Mouse (Mus musculus) lung, postnatal 14 days (tissue): ENCODE measurements around the gene Panx1.
A peak's percentile ranks its signal among the peaks of the same experiment; 100 is the strongest.

Experiments used
- DNase-seq: peaks from one replicate; pipeline ENCODE4 v3.0.0; 2021

Panx1 gene

DNA sequence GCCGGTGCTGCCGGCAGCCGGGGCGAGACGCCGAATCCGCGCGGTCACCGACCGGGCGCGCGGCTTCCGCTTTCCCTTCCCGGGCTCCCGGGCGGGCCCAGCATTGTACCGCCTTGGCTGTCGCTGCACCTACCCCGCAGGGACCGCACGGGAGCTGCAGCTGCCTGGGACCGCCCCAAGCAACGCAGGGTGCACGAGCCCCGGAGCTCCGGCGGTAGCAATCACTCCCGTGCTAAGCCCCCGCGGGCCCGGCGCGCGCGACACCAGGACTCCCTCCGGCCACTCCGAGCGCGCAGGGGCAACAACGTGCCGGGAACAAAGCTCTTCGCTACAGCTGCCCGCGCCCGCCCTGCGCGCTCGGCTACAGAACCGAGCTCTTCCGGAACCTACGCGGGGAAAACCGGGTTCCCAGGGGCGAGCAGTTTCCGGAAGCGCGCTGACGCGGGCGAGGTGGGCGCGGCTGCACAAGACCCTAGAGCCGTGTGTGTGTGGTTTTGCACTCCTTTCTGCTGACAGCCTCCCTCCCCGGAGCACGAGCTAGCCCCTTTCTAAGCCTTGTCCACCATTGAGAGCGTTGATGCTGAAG lies at the start of gene Panx1:
Gene Panx1 (minus strand): TSS at position 395 of the 586 bp plus-strand sequence.
- DNase-seq, result peak; percentile 69

DNA sequence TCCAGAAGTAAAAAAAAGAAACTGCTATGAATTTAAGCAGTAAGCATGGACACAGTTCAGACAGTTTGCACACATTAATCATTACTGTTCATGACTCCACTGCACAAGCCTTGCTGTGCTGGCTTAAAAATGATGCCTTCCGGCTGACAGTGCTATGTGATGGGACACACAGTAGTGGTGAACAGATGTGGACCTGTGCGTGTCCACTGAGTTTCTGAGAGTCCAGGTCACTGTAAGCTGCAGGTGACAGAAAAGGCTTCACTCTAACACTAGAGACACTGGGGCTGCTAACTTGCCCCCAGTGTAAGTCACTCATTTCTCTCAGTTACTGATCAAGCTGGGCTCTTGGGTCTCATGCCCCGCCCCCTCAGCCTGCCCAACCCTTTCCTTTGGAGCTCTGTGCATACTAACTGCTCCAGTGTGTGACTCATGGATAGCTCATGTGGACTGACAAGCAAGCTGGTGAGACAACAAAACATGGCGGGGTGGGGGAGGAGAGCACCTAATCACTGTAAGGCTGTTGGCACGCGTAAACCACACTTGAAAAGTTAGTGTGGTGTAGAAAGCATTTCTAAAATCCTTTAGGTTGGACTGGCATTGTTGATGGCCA lies 23.5 kb upstream of the Panx1 start:
- no peak for DNase-seq

DNA sequence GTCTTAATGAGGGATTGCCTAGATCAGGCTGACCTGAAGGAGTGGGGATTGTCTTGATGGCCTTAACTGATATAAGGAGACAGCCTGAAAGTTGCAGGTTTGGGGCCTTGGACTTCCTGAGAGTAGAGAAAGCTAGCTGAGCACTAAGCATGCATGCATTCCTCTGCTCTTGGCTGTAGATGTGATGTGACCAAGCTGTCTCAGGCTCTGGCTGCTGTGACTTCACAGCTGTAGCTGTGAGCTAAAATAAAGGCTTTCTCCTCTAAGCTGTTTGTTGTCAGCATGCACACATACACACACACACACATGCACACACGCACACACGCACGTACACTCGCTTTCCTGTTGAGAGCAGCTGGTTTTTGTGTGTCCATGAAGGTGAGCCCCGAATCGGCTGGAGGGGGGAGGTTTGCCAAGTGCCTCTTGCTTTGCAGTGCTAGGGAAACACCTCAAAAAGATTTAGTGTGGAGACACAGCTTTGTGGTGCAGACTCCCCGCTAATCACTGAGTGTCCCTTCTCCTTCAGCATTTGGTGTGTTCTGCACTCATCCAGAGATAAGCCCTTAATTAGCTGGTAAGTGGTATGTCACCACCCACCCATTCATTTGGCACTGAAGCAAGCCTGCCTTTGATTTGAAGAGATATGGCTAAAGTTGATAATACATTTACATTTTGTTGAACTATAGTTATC lies 22.9 kb upstream of the Panx1 start:
- DNase-seq, result no peak

DNA sequence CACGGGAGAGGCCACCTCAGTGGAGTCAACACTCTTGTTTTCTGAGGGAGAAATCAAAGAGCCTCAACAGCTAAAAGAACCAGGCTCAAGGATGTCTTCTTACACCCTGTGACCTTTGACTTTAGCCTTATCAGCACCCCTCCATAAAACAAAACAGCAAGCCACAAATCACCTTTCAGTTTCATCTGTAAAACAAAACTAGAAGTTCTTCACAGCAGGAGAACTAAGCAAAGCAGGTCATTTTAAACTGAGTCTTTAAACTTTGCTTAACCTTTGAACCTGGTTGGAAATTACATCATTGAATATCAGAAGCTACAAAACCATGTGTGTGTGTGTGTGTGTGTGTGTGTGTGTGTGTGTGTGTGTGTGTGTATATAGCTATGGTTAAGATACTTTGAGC lies 18.9 kb upstream of the Panx1 start:
- no peak for DNase-seq

DNA sequence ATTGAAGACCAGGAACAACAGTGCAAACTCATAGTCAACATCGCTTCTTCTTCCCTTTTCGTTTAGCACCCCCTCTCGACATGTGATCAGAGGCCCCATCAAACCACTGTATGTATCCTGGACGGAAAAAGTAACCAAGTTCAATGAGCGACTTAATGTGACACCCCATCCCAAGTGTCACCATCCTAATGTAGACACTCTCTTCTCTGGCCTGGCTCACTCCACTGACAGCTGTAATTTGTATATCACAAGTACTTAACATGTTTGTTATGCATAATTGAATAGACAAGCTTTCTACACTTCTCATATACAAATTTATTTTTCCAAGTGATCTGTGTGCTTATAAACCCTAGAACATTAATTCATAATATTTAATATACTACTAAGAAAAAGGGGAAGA lies 15.6 kb upstream of the Panx1 start:
- DNase-seq, result no peak

DNA sequence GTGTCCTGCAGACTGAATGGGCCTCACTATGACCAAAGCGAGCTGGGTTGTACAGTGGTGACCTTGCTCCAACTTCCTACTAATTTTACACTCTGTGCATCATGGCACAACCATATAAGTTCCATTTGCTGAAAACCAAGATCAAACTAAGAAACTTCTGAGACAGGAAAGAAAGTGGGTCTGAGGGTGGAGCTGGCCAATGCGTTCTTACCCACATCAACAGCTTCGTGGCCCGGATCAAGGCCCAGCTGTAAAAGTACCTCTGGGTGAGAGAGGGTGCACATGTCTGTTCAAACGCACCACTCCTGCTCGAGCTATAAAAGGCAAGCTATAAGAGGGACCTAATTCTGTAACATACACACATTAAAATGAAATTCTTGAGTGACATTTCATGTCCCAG lies 14.7 kb upstream of the Panx1 start:
- DNase-seq, result no peak

DNA sequence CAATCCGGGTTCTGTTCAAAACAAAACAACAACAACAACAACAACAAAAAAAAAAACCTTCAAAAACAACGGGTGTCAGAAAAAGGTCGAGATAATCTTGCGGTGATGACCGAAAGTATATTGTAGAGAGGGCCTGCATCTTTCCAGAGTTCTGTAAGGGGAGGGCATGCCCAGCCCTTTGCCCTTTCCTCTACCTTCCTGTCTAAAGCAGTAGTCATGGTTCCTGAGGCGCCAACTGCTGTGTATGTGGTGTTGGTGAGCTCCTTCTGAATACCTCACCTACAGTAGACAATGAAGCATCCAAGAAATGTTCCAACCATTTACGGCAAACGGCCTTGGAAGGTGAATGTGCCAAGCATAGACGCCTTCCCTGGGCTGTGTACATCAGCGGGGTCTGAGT lies 462 bp upstream of the Panx1 start:
- no peak for DNase-seq

DNA sequence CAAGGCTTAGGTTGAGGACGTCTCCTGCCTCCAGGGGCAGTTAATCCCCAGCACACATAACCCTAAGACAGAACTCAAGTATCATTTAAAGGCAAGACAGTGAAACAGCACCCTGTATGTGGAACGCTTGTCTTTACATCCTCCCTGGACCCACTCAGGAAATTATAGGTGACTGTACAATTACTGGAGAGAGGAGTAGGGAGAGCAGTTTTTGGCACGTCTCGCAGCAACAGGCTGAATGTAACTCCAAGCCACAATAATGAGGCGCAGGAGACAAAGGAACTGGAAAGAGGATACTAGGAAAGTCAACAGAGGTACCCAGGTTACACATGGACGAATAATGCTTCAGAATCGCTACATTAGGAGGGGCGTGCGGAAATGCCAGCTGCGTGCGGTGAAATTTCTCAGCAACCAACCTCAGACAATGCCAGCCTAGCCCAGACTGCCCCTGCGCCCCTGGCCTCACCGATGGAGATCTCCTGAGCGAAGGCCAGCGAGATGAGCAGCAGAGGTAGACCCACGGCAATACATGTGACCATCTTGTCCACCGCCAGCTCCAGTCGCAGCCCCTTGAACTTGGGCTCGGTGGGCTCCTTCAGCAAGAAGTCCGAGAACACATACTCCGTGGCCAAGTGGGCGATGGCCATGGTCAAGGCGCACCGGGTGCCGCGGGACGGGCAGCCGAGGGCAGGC lies 741 bp downstream of the Panx1 start:
- DNase-seq, result no peak

DNA sequence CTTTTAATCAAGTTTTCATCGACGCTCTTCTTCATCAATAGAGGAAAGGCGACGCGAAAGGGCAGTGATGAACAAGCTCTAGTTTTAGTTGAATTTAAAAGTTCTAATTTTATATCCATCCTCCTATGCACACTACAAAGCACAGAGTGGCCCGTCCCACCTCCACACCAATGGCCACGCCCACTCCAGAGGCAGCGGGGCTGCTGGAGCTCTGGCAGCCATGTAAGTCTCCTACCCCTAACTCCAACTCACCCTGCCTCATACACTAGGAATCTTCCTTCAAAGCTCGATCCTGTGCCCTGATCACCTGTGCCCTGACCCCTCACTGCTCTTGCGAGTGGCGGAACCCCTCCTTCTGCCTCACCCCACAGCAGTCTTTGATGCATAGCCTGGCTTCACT lies 3.7 kb downstream of the Panx1 start:
- DNase-seq, result no peak

DNA sequence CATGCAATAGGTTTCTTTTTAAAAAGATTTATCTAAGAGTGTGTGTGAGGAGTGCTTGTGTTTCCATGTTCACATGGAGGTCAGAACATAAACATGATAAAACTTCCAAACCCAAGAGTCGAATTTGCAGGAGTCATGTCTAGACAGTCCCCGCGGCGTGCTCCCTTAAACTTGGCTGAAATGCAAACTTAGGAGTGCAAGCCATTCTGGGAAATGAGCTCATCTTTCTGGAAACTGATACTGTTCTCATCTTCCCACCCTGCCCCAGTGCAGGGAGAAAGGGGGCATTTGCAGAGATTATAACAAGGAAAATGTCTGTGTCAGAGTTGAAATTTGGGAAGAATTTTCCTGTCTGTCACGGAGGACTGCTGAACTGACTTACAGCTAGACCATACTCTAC lies 5.4 kb downstream of the Panx1 start:
- no peak for DNase-seq

DNA sequence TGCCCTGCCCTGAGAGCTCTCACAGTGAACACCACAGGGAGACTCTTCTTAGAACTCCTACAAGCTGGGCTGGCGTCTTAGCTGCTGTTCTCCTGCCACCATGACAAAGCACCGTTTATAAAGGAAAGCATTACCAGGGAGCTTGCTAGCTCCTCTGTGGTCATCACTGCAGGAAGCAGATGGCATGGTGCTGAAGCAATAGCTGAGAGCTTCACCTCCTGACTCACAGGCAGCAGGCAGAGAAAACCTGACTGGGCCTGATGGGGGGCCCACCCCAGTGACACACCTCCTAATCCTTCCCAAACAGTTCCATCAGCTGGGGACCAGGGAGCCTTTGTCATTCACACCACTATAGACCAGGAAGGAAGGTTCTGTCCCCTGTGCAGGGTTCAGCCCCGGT lies 7.6 kb downstream of the Panx1 start:
- no peak for DNase-seq

DNA sequence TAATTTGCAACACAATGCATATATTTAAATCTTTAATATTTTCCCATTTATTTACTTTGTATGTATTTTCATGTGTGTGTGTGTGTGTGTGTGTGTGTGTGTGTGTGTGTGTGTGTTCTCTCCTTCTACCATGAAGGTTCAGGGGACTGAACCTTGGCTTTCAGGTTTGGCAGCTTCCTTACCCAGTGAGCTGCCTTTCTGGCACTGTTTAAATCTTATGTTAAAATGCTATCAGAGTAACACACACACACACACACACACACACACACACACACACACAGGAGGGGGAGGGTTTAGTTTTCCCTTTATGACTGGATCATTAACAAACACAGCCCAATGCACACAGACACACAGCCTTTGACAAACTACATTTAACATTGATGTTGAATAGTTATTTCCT lies 8.0 kb downstream of the Panx1 start:
- DNase-seq, result no peak

DNA sequence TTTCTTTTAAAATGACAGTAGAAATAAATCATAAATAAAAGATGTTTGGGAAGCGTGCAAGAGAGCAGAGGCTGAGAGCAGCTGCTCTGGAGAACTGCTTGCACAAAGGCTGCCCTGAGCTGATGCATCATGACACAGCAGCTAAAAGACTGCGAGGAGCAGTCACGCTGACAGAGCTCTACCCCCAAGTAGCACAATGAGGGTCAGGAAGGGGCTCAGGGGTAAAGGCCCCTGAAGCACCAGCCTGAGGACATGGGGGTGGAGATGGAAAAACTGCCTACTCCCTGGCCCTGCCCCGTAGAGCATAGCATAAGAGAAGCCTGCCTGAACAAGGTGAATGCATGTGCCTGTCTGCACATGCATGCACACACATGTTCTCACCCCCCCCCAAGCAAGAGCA lies 8.5 kb downstream of the Panx1 start:
- no peak for DNase-seq

DNA sequence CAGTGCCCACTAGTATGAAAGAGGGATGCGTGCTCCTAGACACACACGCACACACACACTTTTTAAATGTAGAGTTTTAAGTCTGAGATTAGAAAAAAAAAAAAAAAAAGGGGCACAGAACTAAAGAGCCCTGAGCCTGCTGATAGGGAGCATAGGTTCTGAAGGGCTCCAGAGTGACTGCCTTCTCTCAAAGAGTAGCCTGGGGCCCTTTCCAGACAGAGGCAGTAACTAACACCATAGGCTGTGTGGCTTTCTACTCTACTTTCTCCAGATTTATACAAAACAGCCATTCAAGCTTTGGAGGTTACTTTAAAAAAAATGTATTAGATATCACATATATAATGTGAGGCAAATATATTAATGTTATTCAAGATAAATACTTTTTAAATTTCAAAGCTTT lies 8.9 kb downstream of the Panx1 start:
- DNase-seq, result no peak

DNA sequence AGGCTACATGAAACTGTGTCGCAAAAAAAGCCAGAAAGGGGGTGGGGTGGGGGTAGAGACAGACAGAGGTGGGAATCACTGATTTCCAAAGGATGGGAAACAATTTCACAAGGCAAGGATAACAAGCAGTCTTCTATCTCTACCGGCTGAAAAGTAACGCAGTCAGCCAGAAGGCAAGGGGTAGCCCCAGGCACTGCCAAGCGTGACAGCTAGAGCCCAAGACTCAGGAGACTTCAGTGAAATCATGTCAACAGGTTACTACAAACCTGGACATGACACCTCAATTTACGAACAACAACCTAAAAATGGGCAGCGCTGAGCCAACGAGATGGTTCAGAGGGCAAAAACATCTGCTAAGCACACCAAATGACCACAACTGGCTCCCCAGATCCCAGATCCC lies 9.3 kb downstream of the Panx1 start:
- no peak for DNase-seq

DNA sequence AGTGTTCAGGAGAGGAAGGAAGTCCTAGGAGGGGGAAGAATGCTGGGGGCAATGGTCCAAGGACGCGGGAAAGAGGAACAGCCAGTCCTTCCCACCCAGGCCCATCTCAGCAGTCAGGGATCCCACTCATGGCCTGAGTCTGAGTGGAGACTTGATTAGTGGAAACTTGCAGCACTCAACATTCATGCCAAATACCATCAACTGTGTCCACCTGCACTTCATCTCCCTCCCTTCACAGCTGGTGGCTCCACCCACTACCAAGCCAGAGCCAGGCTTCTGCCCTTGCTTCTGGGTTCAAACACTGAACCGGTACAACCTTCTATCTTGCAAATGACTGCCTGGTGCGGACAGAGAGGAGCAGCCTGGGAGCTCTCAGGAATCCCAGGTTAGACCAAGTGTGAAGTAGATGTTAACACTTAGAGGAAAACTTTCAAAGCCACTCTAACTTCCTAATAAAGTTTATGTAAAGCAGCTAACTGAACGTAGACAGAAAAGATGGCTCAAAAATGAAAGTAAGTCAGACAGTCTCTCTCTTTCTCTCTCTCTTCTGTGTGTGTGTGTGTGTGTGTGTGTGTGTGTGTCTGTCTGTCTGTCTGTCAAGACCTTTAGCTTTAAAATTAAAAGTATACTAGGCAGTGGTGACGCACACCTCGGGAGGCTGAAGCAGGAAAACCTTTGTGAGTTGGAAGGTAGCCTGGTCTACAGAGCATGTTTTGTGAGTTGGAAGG lies 10.6 kb downstream of the Panx1 start:
- peak; percentile 52 for DNase-seq

DNA sequence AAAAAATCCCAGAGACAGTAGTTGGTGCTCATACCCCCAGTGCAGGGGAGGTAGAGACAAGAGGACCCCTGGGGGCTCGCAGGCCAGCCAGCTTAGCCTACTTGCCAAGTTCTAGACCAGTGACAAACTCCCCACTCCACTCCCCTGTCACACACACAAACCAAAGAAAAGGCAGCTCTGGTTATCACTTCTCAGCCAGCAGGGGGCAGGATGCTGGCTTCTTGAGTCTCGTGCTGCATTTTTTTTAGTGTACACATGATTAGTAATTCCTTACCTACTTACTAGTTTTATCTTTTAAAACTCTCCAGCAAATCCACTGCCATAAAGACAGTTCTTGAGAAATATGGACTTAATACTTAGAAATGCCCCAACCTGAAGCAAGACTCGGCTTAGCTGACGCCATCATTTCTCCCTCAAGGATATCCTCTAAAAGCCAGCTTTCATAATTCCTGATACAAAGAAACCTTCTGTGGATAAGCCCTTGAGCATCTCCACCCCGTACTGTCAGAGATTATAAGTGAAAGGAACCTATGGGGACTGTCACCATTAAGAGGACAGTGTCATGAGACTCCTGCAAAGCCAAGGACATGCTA lies 11.6 kb downstream of the Panx1 start:
- peak; percentile 48 for DNase-seq

DNA sequence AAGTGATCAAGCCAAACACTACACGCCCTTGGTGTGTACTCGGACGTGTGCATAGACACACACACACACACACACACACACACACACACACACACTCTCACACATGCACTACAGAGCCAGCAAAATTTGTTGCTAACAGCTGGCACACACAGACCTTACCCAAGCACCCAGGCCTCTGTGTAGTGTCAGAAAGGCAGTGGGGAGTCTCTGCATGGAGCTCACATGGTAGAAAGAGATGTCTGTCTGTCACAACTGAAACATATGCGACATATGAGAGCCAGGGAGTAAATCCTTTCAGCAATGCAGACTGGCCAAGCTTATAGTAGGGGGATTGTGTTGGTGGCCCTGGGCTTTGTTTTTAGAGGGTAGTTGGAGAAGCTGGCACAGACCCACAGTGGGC lies 12.5 kb downstream of the Panx1 start:
- DNase-seq, result no peak

DNA sequence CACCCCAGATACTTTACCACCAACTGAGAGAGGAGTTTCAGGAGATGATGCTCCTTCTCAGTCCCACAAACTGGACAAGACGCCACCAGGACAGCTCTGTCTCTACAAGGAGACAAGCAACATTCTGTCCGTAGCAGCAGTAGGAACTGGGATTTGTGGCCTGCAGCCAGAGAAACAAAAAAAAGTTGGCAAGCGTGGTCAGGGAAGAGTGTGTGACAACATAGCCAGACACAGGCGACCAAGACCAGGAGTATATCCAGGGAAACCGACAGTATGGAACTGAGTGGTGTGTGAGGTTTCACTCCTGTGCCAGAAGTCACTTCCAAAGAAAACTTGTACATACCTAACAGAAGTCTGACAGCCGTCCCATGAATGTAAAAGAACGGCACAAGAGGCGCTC lies 14.5 kb downstream of the Panx1 start:
- peak; percentile 78 for DNase-seq

DNA sequence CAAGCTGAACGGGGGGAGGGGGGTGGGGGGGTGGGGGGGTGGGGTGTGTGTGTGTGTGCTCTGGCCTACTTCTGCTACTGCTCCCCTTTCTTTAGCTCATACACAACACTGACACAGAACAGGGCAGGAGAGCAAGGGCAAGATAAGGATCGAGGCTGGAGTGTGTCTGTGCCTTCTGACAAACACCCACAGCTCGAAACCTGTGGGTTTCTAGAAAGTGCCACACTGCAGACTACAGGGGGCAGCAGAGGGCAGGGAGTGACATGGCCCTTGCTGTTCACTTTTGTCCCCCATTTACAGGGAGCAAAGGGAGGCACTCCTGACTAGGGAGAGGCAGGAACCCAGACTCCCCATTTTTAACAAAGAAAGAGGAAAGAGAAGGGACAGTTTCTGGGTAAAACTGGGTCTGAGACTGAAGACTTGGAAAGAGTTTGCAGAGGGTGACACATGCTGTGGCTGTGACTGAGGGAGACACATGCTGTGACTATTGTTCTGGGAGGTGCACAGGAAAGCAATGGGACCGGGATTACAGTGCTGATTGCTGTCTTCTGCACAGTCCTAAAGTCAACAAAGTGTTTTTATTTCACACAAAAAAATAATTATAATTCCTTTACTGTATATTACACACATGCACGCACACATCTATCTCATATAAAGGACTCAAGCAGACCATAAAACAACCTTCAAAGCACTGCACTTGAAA lies 16.1 kb downstream of the Panx1 start:
- peak; percentile 75 for DNase-seq

DNA sequence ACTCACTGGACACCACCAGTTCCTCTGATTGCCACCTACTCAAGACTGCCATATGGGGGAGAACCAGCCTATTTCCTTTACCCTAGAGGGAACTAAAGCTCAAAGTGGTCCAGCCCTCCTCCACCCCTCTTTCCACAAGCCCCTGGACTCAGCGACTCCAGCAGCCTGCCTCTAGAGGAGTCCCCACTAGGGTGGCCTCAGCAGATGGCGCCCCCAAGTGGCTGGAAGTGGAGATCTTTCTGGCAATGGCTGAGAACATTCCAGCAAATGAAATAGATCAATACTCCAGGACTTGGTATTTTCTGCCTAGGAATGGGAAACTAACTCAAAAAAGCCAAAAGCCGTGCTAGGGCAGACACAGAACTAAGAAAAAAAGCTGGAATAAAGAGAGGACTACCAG lies 17.6 kb downstream of the Panx1 start:
- DNase-seq, result peak; percentile 24

DNA sequence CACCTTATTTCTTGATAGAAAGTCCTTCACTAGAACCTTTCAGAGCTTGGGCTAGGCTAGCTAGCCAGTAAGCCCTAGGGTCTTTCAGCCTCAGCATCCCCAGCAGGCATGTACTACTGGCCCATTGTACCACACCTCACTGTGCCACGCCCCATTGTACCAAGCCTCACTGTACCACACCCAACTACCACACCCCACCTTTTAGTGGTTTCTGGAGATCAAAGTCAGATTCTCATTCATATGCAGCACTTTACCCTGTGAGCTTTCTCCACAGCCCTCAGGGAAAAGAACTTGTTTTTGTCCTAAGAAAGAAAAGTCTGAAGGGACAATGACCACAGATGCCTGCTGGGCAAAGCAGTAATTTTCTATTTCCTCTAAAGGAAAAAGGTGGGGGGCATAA lies 22.2 kb downstream of the Panx1 start:
- DNase-seq, result no peak
